Mouse (Mus musculus) cortical plate, adult 2 months (tissue): Measurements from ENCODE around the gene Banf1. TPM values are rescaled to one million over a fixed set of nuclear protein-coding genes. Genes with fewer than 3 reads are reported as not detected.
"Not testable (repeated sequence)": the region's sequence is repeated elsewhere in the genome, so short reads cannot be mapped to it uniquely, and the experiment has no call there.

Source experiments
- H3K27ac ChIP-seq: fragments of 200-500 bp; 2 replicates; pipeline ENCODE4 v1.5.1; 2012; ENCODE audit warnings: low read length, control low read depth, inconsistent platforms; ENCODE audit not compliant: insufficient read depth
- H3K4me1 ChIP-seq: fragments of 200-500 bp; 2 replicates; pipeline ENCODE4 v1.6.1; 2011; ENCODE audit warnings: low read length; ENCODE audit not compliant: control insufficient read depth, insufficient read depth
- H3K4me3 ChIP-seq: fragments of 200-500 bp; 2 replicates; pipeline ENCODE4 v1.5.1; 2011; ENCODE audit warnings: mild to moderate bottlenecking, low read length, control low read depth; ENCODE audit not compliant: insufficient read depth
- CTCF ChIP-seq: fragments of 200-500 bp; IDR thresholded peaks from 2 replicates; pipeline ENCODE4 v1.5.1; 2011; ENCODE audit warnings: mild to moderate bottlenecking, control low read depth, low read length; ENCODE audit not compliant: insufficient read depth; ENCODE audit errors: extremely low read depth
- POLR2A ChIP-seq: fragments of 200-500 bp; IDR thresholded peaks from 2 replicates; pipeline ENCODE4 v1.6.1; 2011; ENCODE audit warnings: mild to moderate bottlenecking, low read length, control low read depth; ENCODE audit not compliant: insufficient read depth; ENCODE audit errors: extremely low read depth
- polyA plus RNA-seq: library from polyadenylated mRNA; depleted of rRNA; stranded (reverse); fragments of >200 nt; gene quantifications from 2 replicates; pipeline ENCODE4 v1.2.3, GENCODE M21; 2012

Banf1 gene
- polyA plus RNA-seq, 1 experiment, result 104 TPM

DNA sequence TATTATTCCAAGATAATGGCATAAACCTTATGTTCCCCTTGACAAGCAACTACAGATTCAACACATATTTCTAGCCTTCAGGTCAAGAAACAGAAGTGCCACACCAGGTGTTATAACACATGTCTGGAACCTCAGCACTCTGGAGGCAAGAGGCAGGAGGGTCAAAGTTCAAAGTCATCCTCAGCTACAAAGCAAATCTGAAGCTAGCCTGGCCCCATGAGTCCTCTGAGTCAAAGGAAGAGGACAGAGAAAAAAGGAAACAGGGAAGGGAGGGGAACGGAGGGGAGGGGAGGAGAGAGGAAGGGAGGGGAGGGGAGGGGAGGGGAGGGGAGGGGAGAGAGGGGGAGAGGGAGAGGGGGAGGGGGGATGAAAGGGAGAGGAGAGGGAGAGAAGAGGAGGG lies 10.9 kb downstream of the Banf1 start:
- H3K4me3 ChIP-seq, result no peak overlapping the region
- H3K27ac ChIP-seq, result no peak overlapping the region
- H3K4me1 ChIP-seq, result no peaks in the 10 kb centered on the region
- TF ChIP-seq CTCF, result no peak
- no peak for TF ChIP-seq POLR2A

DNA sequence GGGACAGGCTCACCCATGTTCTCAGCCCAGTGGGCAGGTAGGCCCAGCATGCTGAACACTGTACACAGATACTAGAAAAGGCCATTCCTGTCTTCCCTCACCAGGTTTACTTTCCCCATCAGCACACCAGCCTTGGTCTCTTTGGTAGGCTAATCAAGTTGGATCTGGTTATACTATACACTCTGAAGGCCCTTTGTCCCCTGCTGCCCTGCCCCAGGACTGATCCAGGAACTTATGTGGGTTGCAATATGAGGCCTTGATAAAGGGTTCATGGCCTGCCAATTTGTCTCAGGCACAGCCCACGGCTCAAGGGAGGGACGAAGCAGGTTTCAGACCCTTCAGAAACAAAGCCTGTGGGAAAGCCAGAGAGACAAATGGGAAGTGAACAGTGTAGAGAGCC lies 13.4 kb downstream of the Banf1 start:
- H3K4me3 ChIP-seq, result no peak overlapping the region
- no peaks in the 10 kb centered on the region for H3K4me1 ChIP-seq
- TF ChIP-seq CTCF, result no peak
- TF ChIP-seq POLR2A, result no peak
- no peak overlapping the region for H3K27ac ChIP-seq

DNA sequence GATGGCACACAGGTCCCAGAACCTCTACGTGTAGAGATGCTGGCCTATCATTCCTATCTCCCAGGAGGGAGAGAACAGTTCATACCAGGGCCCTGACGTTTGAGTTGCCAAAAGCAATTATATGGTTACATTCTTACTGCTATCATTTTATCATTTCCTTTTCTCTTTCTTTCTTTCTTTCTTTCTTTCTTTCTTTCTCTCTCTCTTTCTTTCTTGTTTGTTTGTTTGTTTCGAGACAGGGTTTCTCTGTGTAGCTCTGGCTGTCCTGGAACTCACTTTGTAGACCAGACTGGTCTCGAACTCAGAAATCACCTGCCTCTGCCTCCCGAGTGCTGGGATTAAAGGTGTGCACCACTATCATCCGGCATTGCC lies 17.5 kb downstream of the Banf1 start, which contains the start of gene Cst6:
Gene Cst6, minus strand, starts transcription at position 73 of the 372 bp plus-strand sequence.
- H3K4me1 ChIP-seq, H3K27ac ChIP-seq: not testable (repeated sequence)
- peak within 1 kb of the TSS; percentile 34 for H3K4me3 ChIP-seq

DNA sequence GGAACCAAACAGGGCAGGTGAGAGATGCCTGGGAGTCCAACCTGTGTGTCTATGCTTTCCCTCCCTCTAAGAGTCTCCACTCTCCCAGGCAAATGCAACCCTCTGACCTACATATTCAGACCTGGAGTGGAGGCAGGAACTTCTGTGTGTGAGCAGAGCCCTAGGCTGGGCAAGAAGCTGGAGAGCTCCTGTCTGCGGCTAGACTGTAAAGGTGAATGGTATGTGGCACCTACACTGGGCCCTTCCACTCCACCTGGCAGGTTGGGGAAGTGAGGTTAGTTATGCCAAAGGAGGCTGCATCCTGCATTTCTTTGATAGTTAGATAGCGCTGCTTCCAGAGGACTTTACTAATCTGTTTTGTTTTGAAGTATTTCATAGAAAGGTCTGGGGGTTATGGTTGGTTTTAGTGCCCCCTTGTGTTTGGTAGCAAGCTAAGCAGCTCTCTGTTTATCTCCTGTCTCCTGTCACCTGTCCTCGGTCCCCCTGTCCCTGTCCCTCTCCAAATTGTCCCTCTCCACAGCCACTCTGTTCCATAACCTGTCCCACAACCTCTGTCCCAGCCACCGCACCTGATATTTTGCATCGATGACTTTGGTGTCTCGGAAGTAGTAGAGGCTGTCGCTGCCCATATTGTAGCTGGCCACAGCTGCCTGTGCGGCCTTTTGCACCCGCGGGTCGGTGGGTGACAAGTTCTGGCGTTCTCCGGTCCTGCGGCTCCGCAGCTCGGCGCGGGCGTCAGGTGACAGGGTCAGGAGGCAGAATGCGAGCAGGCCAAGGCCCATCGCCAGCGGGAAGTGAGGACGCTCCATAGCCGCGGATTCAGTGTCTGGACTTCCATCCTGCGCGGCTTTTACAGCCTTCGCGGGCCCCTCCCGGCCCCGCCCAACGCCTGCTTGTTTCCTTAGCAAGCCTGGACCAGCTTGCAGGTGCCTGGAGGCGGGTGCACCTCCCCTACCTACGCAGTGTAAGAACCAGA lies 18.2 kb downstream of the Banf1 start:
- H3K4me3 ChIP-seq, result peak overlapping the region; percentile 34
- no peak overlapping the region for H3K27ac ChIP-seq
- H3K4me1 ChIP-seq, result no peaks in the 10 kb centered on the region
- TF ChIP-seq CTCF (peak; percentile 55; the same call in 1 of the 2 replicates), POLR2A (no peak)

DNA sequence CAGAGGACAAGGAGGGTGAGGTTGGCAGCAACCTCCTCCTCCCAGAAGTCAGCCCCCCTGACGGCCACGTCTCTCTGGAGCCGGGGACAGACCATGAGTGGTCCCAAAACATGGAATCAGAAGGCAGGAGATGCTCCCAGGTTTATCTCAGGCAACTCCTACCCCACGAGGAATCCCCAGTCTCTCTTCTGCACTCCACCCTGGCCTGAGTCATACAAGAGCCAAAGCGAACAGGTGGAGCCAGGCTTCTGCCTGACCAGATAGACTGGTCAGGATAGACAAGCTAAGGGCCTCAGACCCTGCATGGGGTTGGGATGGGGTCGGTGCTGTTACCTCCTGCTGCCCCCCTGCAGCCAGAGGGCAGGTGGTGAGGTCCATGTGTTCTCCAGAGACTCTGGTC lies 18.9 kb downstream of the Banf1 start:
- Histone ChIP-seq H3K4me1 (no peaks in the 10 kb centered on the region), H3K27ac (no peak overlapping the region), H3K4me3 (no peak overlapping the region)
- TF ChIP-seq POLR2A (no peak), CTCF (no peak)

DNA sequence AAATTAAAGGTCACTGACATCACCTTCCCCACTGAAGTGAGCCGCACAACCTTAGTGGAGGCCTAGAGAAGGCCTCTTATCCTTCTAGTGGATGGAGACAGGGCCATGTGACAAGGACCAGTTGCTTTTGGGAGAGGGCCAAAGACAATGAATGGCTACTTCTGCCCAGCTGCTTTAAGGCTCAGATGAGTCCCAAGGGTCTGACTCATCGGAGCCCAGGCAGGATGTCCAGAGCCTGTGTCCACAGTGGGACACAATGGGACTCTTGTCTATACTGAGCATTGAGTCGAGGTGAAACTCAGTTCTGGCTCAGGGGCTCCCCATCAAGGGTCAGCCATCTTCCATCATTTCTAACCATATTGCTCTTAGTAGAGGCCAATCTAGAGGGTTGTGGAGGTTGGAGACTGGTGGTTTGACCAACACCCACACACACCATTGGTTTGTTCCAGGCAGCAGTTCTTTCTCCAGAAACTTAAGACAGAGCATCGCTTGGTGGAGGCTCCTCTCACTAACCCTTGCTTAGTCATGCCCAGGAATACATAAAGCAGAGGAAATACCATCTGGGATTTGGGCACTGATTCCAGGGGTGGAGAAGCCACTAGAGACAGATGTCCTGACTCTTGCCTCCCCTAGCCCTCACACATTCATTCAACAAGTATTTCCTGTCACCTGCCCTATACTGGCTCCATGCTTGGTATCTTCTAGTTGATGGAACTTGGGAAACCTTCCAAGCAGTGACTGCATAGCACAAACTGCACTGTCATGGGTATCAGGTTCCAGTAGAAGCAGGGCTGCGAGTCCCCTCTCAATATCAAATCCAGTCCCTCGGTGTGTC lies 21.5 kb downstream of the Banf1 start:
- TF ChIP-seq CTCF (no peak), POLR2A (no peak)
- H3K4me3 ChIP-seq, result no peak overlapping the region

DNA sequence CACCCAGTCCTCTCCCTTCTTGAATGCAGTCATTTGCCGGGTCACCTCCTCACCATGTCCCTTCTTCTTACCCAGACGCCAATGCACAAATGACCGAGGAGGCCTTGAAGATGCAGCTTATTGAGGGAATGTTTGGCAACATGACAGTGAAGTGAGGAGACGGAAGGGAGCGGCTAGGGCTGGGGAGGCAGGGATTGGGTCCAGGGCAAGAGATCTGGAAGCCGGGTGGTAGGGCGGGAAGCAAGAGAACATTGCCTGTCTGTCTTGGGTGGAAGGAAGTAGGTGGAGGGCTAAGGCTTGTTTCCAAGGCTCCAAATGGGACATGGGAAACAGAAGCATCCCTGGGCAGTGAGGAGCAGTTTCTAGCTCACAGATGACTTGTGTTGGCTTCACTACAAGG lies 25.6 kb downstream of the Banf1 start:
- H3K4me3 ChIP-seq, result no peak overlapping the region
- no peak for TF ChIP-seq POLR2A
- TF ChIP-seq CTCF, result no peak
- H3K4me1 ChIP-seq, result no peaks in the 10 kb centered on the region
- no peak overlapping the region for H3K27ac ChIP-seq

More for the DNA sequence above, 21.5 kb downstream of the Banf1 start:
- Histone ChIP-seq H3K4me1 (no peaks in the 10 kb centered on the region), H3K27ac (no peak overlapping the region)

DNA sequence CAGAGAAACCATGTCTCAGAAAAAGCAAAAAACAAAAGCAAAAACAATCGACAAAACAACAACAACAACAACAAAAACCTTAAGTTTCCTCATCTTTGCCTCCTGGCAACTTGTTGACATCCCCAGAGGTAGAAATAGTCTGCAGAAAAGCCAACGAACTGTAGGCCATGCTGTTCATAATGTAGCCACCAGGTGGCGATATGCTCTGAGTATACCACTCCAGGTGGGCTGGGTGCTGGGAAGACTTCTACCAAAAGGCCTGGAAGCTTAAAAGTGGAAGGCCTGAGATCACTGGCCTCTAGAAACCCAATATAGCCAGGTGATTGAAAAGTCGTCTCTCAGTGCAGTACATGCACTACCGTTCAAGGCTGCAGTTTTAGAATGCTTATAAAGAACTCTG lies 29.0 kb downstream of the Banf1 start:
- Histone ChIP-seq H3K27ac (no peak overlapping the region), H3K4me1 (no peaks in the 10 kb centered on the region), H3K4me3 (no peak overlapping the region)
- no peak for TF ChIP-seq POLR2A
- peak; percentile 82 for TF ChIP-seq CTCF

DNA sequence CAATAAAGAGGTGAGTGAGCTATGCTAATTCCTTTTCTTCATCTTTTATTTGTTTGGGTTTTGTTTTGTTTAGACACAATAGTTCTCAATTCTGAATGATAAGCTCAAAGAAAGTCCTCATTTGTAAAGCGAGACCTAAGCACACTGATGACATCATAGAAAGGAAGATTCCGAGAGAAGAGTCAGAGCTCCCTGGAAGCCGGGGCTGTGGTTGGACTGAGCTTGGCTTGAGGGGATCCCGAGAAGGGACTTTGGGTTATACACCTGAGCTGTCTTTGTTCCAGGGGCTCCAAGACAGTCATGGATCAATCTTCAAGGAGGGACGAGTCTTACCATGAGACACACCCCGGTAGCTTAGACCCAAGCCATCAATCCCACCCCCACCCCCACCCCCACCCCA lies 31.5 kb downstream of the Banf1 start, which contains the start of gene Catsper1:
Gene Catsper1, plus strand, starts transcription at position 301 of the 400 bp plus-strand sequence.
- Histone ChIP-seq H3K27ac (no peak within 1 kb of the TSS), H3K4me3 (no peak within 1 kb of the TSS), H3K4me1 (no peaks in the 10 kb centered on the region)
- no peak for TF ChIP-seq CTCF
- no peak for TF ChIP-seq POLR2A
